Mouse (Mus musculus) ES-Bruce4 (cell line): ENCODE data around the gene Foxp1. TPM values are rescaled to one million over a fixed set of nuclear protein-coding genes. Genes with fewer than 3 reads are reported as not detected.

Source experiments
- H3K27ac ChIP-seq: 2 replicates; pipeline ENCODE4 v1.5.1; 2012; ENCODE audit warnings: low read length, inconsistent platforms; ENCODE audit not compliant: insufficient read depth
- H3K27me3 ChIP-seq: 2 replicates; pipeline ENCODE4 v1.6.1; 2012; ENCODE audit warnings: mild to moderate bottlenecking, low read length, inconsistent platforms; ENCODE audit not compliant: control insufficient read depth, poor library complexity, insufficient read depth, severe bottlenecking
- H3K36me3 ChIP-seq: 2 replicates; pipeline ENCODE4 v1.6.1; 2012; ENCODE audit warnings: inconsistent platforms, mild to moderate bottlenecking, low read length, moderate library complexity; ENCODE audit not compliant: control insufficient read depth, poor library complexity, insufficient read depth, severe bottlenecking
- H3K4me1 ChIP-seq: one replicate; pipeline ENCODE4 v1.8.1; 2011; ENCODE audit warnings: low read length; ENCODE audit not compliant: control insufficient read depth, insufficient read depth
- H3K4me3 ChIP-seq: 2 replicates; pipeline ENCODE4 v1.5.1; 2011; ENCODE audit warnings: low read depth, mild to moderate bottlenecking, low read length
- H3K9ac ChIP-seq: 2 replicates; pipeline ENCODE4 v1.6.1; 2012; ENCODE audit warnings: low read depth, mild to moderate bottlenecking, inconsistent platforms; ENCODE audit not compliant: poor library complexity, severe bottlenecking
- H3K9me3 ChIP-seq: replicated peaks from 2 replicates; pipeline ENCODE4 v1.6.1; 2012; ENCODE audit warnings: mild to moderate bottlenecking, low read length, inconsistent platforms; ENCODE audit not compliant: control insufficient read depth, poor library complexity, insufficient read depth, severe bottlenecking
- CTCF ChIP-seq: IDR thresholded peaks from one replicate; pipeline ENCODE4 v1.8.1; 2011; ENCODE audit warnings: low read depth, low read length
- EP300 ChIP-seq: IDR thresholded peaks from 2 replicates; pipeline ENCODE4 v1.6.1; 2011; ENCODE audit warnings: low read depth, low read length; ENCODE audit not compliant: insufficient read depth
- POLR2A ChIP-seq: IDR thresholded peaks from one replicate; pipeline ENCODE4 v1.8.1; 2011; ENCODE audit warnings: low read length; ENCODE audit not compliant: insufficient read depth
- polyA plus RNA-seq: library from polyadenylated mRNA; stranded (reverse); fragments of >200 nt; gene quantifications from 2 replicates; pipeline ENCODE4 v1.2.4, GENCODE M21; 2011; ENCODE audit warnings: low read depth; ENCODE audit not compliant: missing spikeins, insufficient read depth, insufficient read length

Foxp1 gene
- polyA plus RNA-seq, 1 experiment = 33.5 TPM

GRCm38 (mm10) chr6:99380146-99380545 is 142.4 kb downstream of the Foxp1 start:
- H3K36me3 ChIP-seq = no peaks in the 10 kb centered on the region
- H3K4me3 ChIP-seq = no peak overlapping the region
- no peak overlapping the region for H3K9ac ChIP-seq
- H3K27ac ChIP-seq = no peak overlapping the region; the same call in 1 of the 2 replicates
- no peaks in the 10 kb centered on the region for H3K9me3 ChIP-seq
- no peaks in the 10 kb centered on the region for H3K27me3 ChIP-seq
- no peak for TF ChIP-seq CTCF
- no peak for TF ChIP-seq EP300
- TF ChIP-seq POLR2A = no peak
- H3K4me1 ChIP-seq = peaks cover 12% of the 10 kb centered on the region

DNA sequence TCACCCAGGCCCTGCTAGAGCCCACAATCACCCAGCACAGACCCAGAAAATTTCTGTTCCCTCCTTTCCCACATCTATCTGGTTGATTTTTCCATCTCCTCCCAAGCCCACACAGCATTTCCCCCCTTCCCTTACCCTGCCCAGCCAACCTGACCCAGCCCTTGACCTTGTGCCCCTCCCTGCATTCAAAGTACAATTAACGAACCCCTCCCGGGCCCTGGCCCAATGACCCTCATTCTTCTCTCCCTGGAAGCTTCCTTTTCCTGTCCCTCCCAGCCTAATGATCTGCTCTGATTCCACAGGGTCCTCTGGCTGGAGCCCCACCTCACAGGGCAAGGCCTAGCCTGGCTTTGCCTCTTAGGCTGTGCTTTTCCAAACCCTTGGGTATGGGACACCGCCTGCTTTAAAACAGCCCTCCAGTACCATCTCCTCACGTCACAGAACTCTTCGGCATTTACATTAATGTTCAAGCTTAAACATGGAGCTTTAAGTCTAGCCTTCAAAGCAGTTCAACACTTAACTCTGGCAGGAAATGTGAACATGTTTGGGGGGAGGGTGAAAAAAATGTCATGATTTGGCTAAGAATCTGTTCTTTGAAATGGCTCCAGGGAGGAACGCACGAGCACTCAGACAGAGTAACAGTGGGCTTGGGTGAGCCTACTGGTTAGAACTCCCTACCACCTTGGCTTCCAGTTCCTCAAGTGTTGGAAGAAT is 143.4 kb downstream of the Foxp1 start:
- TF ChIP-seq EP300 (peak; percentile 85; the same call in 1 of the 2 replicates), CTCF (no peak)
- Histone ChIP-seq H3K9ac (no peak overlapping the region), H3K27me3 (no peaks in the 10 kb centered on the region), H3K4me3 (no peak overlapping the region), H3K27ac (peak overlapping the region; percentile 85), H3K4me1 (peaks cover 12% of the 10 kb centered on the region), H3K36me3 (no peaks in the 10 kb centered on the region), H3K9me3 (no peaks in the 10 kb centered on the region)

- no peak overlapping the region for H3K4me3 ChIP-seq
- no peak overlapping the region for H3K9ac ChIP-seq
- TF ChIP-seq POLR2A = no peak
- TF ChIP-seq EP300 = no peak
- TF ChIP-seq CTCF = no peak
- no peaks in the 10 kb centered on the region for H3K9me3 ChIP-seq
- no peak overlapping the region for H3K27ac ChIP-seq
- H3K4me1 ChIP-seq = peaks cover 12% of the 10 kb centered on the region
- no peaks in the 10 kb centered on the region for H3K27me3 ChIP-seq
- no peaks in the 10 kb centered on the region for H3K36me3 ChIP-seq
These were observed 144.8 kb downstream of the Foxp1 start for GRCm38 (mm10) chr6:99377716-99378115.

- Histone ChIP-seq H3K4me1 (peaks cover 12% of the 10 kb centered on the region), H3K9ac (no peak overlapping the region), H3K27me3 (no peaks in the 10 kb centered on the region), H3K4me3 (no peak overlapping the region), H3K9me3 (no peaks in the 10 kb centered on the region), H3K36me3 (no peaks in the 10 kb centered on the region), H3K27ac (no peak overlapping the region)
- TF ChIP-seq CTCF = no peak
- no peak for TF ChIP-seq EP300
- TF ChIP-seq POLR2A = no peak
These were observed 145.4 kb downstream of the Foxp1 start for GRCm38 (mm10) chr6:99377131-99377530.

DNA sequence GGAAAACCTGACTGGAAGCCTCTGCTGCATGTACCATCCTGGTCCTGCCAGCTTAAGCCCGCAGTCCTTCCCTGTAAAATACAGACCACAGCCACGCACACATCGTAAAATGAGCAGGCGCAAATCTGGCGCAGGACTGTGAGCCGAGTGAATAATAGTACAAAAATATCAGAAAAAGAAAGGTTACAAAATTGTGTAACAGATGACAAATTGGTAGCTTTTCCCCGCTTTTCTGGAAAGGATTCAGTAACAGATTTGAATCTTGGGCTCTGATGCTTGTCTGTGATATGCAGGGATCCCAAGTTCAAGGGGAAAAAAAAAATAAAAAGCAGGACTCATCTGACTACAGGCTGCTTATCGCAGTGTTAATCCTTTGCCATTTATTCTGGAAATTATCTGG is 145.8 kb downstream of the Foxp1 start:
- Histone ChIP-seq H3K4me1 (peaks cover 12% of the 10 kb centered on the region), H3K27me3 (no peaks in the 10 kb centered on the region), H3K9me3 (no peaks in the 10 kb centered on the region), H3K9ac (no peak overlapping the region), H3K36me3 (no peaks in the 10 kb centered on the region), H3K4me3 (no peak overlapping the region), H3K27ac (no peak overlapping the region)
- TF ChIP-seq EP300 = no peak
- no peak for TF ChIP-seq CTCF
- no peak for TF ChIP-seq POLR2A

GRCm38 (mm10) chr6:99375865-99376264 is 146.7 kb downstream of the Foxp1 start:
- TF ChIP-seq POLR2A (no peak), EP300 (no peak), CTCF (no peak)
- Histone ChIP-seq H3K4me3 (no peak overlapping the region), H3K4me1 (peaks cover 12% of the 10 kb centered on the region), H3K36me3 (no peaks in the 10 kb centered on the region), H3K27me3 (no peaks in the 10 kb centered on the region), H3K9ac (no peak overlapping the region), H3K9me3 (no peaks in the 10 kb centered on the region), H3K27ac (no peak overlapping the region)
